Mouse (Mus musculus): Measurements from ENCODE around the gene Ccdc54. TPM values are rescaled to one million over a fixed set of nuclear protein-coding genes. Genes with fewer than 3 reads are reported as not detected.

The Ccdc54 gene
- polyA plus RNA-seq, 1 experiment from 2014 or later, result not detected

DNA sequence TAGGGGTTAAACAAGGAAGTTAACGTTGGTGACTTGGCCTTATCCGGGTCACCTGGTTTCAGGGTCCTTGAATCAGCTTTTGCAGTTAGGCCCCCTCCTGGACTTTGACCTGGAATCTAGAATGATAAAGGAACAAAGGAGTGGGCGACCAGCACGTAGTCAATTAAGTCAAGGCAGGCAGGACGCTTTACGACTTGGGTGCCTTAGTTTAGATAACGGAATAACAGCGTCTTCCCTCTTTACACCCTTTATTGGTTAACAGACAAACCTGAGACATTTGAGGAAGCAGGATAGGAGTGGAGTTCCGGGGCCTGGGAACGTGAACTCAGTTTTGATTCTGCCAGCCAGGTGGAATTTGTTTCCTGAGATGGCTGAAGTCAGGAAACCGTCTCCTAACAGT, 13.9 kb upstream of the Ccdc54 start:
- no peaks in the 10 kb centered on the region for H3K4me1 ChIP-seq (replicated peaks; ENCODE audit: insufficient read depth, low read length)
- TF ChIP-seq CTCF (IDR thresholded peaks at IDR 0.05; ENCODE audit: low read depth), result no peak
- H3K36me3 ChIP-seq (ENCODE audit: insufficient read depth, low read length), result no peaks in the 10 kb centered on the region
- H3K4me3 ChIP-seq (replicated peaks; ENCODE audit: low read depth, low read length), result no peak overlapping the region
- H3K27ac ChIP-seq, result no peak overlapping the region
- H3K9me3 ChIP-seq (replicated peaks; ENCODE audit: low read length), result no peaks in the 10 kb centered on the region
- DNase-seq (ENCODE audit: low spot score) (no peak), ATAC-seq (replicated peaks; ENCODE audit: low FRiP score, low read depth) (no peak)
- H3K4me2 ChIP-seq (ENCODE audit: low read length), result no peak overlapping the region
- H3K9ac ChIP-seq (ENCODE audit: low read depth, low read length), result no peak overlapping the region
- 46% methylated on average over 11 of the region's 11 CpGs for WGBS
- no peaks in the 10 kb centered on the region for H3K27me3 ChIP-seq (ENCODE audit: insufficient read depth, low read length)

DNA sequence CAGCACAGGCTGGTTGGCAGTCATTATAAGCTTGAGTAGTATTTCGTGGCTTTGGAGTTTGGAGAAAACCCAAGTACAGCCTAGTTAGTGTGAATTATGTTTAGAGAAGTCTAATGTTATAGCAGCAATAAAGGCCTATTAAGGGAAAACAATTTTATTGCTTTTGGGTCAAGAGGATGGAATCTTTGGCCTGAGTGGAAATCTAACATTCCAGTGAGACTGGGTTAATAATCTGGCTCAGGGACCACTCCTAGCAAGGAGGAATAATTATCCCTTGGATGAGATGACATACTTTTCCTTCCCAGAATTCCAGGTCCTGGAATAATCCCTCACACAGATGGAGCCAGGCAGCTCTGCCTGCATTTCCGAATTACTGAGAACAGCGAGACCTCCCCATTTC, 11.0 kb upstream of the Ccdc54 start:
- Histone ChIP-seq H3K36me3 (ENCODE audit: insufficient read depth, low read length) (no peaks in the 10 kb centered on the region), H3K27ac (no peak overlapping the region), H3K9me3 (replicated peaks; ENCODE audit: low read length) (no peaks in the 10 kb centered on the region), H3K4me1 (replicated peaks; ENCODE audit: insufficient read depth, low read length) (no peaks in the 10 kb centered on the region), H3K4me3 (replicated peaks; ENCODE audit: low read depth, low read length) (no peak overlapping the region), H3K27me3 (ENCODE audit: insufficient read depth, low read length) (no peaks in the 10 kb centered on the region), H3K4me2 (ENCODE audit: low read length) (no peak overlapping the region), H3K9ac (ENCODE audit: low read depth, low read length) (no peak overlapping the region)
- no peak for ATAC-seq (replicated peaks; ENCODE audit: low FRiP score, low read depth)
- 32% methylated on average over 3 of the region's 3 CpGs for WGBS
- TF ChIP-seq CTCF (IDR thresholded peaks at IDR 0.05; ENCODE audit: low read depth), result no peak
- DNase-seq (ENCODE audit: low spot score), result peak; percentile 74

DNA sequence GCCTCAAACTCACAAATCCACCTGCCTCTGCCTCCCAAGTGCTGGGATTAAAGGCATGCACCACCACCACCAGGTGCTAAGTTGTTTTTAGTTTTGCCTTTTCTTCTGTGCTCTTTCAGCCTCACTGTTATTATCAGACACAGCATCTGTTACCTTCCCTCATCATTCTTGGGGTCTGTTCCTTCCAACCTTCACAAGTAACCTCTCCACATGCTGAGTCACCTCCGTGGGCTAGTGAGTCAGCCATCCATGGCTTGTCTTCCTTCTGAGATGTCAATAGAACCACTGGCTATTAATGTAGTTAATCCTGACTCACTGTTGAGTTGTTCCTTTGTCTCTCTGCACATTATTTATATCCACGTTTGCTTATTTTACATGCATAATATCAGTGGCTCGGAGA, 9.7 kb upstream of the Ccdc54 start:
- Histone ChIP-seq H3K9me3 (replicated peaks; ENCODE audit: low read length) (no peaks in the 10 kb centered on the region), H3K4me2 (ENCODE audit: low read length) (no peak overlapping the region), H3K36me3 (ENCODE audit: insufficient read depth, low read length) (no peaks in the 10 kb centered on the region), H3K4me3 (replicated peaks; ENCODE audit: low read depth, low read length) (no peak overlapping the region), H3K4me1 (replicated peaks; ENCODE audit: insufficient read depth, low read length) (no peaks in the 10 kb centered on the region), H3K27me3 (ENCODE audit: insufficient read depth, low read length) (no peaks in the 10 kb centered on the region), H3K9ac (ENCODE audit: low read depth, low read length) (no peak overlapping the region), H3K27ac (no peak overlapping the region)
- no peak for TF ChIP-seq CTCF (IDR thresholded peaks at IDR 0.05; ENCODE audit: low read depth)
- DNase-seq (ENCODE audit: low spot score) (no peak), ATAC-seq (replicated peaks; ENCODE audit: low FRiP score, low read depth) (no peak)
- 78% methylated on average over 3 of the region's 3 CpGs for WGBS

DNA sequence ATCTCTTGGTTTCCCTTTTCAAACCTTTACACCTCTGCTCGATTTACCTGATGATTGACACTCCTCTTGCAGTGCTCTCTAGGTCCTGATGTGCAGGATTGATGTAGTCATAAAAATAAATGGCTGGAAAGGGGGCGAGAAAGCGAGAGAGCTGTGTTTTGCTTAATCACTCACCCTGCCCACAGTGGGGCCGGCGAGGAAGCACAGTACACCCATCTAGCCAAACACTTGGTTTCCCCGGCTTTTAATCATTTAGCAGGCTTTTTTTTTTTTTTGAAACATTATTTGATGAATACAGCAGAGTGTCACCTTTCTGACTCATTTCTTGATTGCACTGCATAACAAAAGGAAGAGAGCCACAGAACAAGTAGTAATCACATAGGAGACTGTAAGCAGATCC, 5.7 kb upstream of the Ccdc54 start:
- no peak for DNase-seq (ENCODE audit: low spot score)
- H3K4me2 ChIP-seq (ENCODE audit: low read length), result no peak overlapping the region
- no peaks in the 10 kb centered on the region for H3K9me3 ChIP-seq (replicated peaks; ENCODE audit: low read length)
- no peaks in the 10 kb centered on the region for H3K4me1 ChIP-seq (replicated peaks; ENCODE audit: insufficient read depth, low read length)
- no peak for ATAC-seq (replicated peaks; ENCODE audit: low FRiP score, low read depth)
- H3K27me3 ChIP-seq (ENCODE audit: insufficient read depth, low read length), result no peaks in the 10 kb centered on the region
- H3K9ac ChIP-seq (ENCODE audit: low read depth, low read length), result no peak overlapping the region
- no peaks in the 10 kb centered on the region for H3K36me3 ChIP-seq (ENCODE audit: insufficient read depth, low read length)
- no peak for TF ChIP-seq CTCF (IDR thresholded peaks at IDR 0.05; ENCODE audit: low read depth)
- 22% methylated on average over 6 of the region's 6 CpGs for WGBS
- H3K27ac ChIP-seq, result no peak overlapping the region
- H3K4me3 ChIP-seq (replicated peaks; ENCODE audit: low read depth, low read length), result no peak overlapping the region

- Histone ChIP-seq H3K27ac (no peak overlapping the region), H3K36me3 (ENCODE audit: insufficient read depth, low read length) (no peaks in the 10 kb centered on the region), H3K4me2 (ENCODE audit: low read length) (no peak overlapping the region), H3K9me3 (replicated peaks; ENCODE audit: low read length) (no peaks in the 10 kb centered on the region), H3K9ac (ENCODE audit: low read depth, low read length) (no peak overlapping the region), H3K27me3 (ENCODE audit: insufficient read depth, low read length) (no peaks in the 10 kb centered on the region), H3K4me1 (replicated peaks; ENCODE audit: insufficient read depth, low read length) (no peaks in the 10 kb centered on the region), H3K4me3 (replicated peaks; ENCODE audit: low read depth, low read length) (no peak overlapping the region)
- no peak for TF ChIP-seq CTCF (IDR thresholded peaks at IDR 0.05; ENCODE audit: low read depth)
- 43% methylated on average over 4 of the region's 4 CpGs for WGBS
- DNase-seq (ENCODE audit: low spot score) (no peak), ATAC-seq (replicated peaks; ENCODE audit: low FRiP score, low read depth) (no peak)
Measured at GRCm38 (mm10) chr16:50596171-50596570, 5.2 kb upstream of the Ccdc54 start.

GRCm38 (mm10) chr16:50594876-50595275, 3.9 kb upstream of the Ccdc54 start:
- no peak for ATAC-seq (replicated peaks; ENCODE audit: low FRiP score, low read depth)
- no peaks in the 10 kb centered on the region for H3K9me3 ChIP-seq (replicated peaks; ENCODE audit: low read length)
- 0 out of 2 replicates have a peak, but pooled peaks cover under 1% of the 10 kb centered on the region for H3K4me1 ChIP-seq (replicated peaks; ENCODE audit: insufficient read depth, low read length)
- H3K27ac ChIP-seq, result no peak overlapping the region
- WGBS, result 67% methylated on average over 1 of the region's 1 CpGs
- H3K27me3 ChIP-seq (ENCODE audit: insufficient read depth, low read length), result no peaks in the 10 kb centered on the region
- no peak overlapping the region for H3K4me3 ChIP-seq (replicated peaks; ENCODE audit: low read depth, low read length)
- H3K9ac ChIP-seq (ENCODE audit: low read depth, low read length), result no peak overlapping the region
- H3K4me2 ChIP-seq (ENCODE audit: low read length), result no peak overlapping the region
- TF ChIP-seq CTCF (IDR thresholded peaks at IDR 0.05; ENCODE audit: low read depth), result no peak
- no peaks in the 10 kb centered on the region for H3K36me3 ChIP-seq (ENCODE audit: insufficient read depth, low read length)
- DNase-seq (ENCODE audit: low spot score), result no peak

DNA sequence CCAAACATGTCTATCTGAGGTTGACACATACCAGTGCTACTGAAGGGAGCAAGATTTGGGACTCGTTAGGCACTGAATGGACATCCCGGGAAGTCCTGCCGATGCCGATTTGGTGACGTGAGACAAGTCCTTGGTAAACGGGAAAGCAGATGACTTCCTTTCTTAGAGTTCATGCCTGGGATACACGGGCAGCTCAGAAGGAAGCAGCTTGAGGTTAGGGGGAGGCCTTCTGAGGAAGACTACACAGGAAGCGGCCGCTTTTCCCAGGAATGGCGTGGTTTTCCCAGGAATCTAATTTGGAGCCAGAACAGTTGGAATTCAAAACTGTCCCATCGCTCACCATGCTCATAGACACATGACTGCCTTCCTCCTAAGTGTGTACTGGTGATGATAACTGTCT, 2.4 kb upstream of the Ccdc54 start:
- Histone ChIP-seq H3K4me2 (ENCODE audit: low read length) (no peak overlapping the region), H3K27me3 (ENCODE audit: insufficient read depth, low read length) (no peaks in the 10 kb centered on the region), H3K9me3 (replicated peaks; ENCODE audit: low read length) (no peaks in the 10 kb centered on the region), H3K4me1 (replicated peaks; ENCODE audit: insufficient read depth, low read length) (0 out of 2 replicates have a peak, but pooled peaks cover 4% of the 10 kb centered on the region), H3K9ac (ENCODE audit: low read depth, low read length) (no peak overlapping the region), H3K27ac (no peak overlapping the region), H3K4me3 (replicated peaks; ENCODE audit: low read depth, low read length) (no peak overlapping the region), H3K36me3 (ENCODE audit: insufficient read depth, low read length) (no peaks in the 10 kb centered on the region)
- 79% methylated on average over 11 of the region's 11 CpGs for WGBS
- DNase-seq (ENCODE audit: low spot score) (no peak), ATAC-seq (replicated peaks; ENCODE audit: low FRiP score, low read depth) (no peak)
- TF ChIP-seq CTCF (IDR thresholded peaks at IDR 0.05; ENCODE audit: low read depth), result no peak

All from kidney, postnatal 0 days (tissue).